Mouse (Mus musculus) activated CD4-positive, CD25-positive, alpha-beta regulatory T cell, adult 4 months (primary cell): ENCODE measurements around the gene Scn10a. TPM values are rescaled to one million over a fixed set of nuclear protein-coding genes. Genes with fewer than 3 reads are reported as not detected.

Experiments used
- ATAC-seq: one replicate; pipeline ENCODE4 v1.8.0; 2017
- polyA plus RNA-seq, 2 experiments: library from polyadenylated mRNA; unstranded; fragments of 100-300 nt; shearing (Covaris generic); gene quantifications; one replicate each; pipeline ENCODE4 v1.2.1; 2017

The Scn10a gene
- polyA plus RNA-seq, 2 experiments from 2014 or later, result not detected

DNA sequence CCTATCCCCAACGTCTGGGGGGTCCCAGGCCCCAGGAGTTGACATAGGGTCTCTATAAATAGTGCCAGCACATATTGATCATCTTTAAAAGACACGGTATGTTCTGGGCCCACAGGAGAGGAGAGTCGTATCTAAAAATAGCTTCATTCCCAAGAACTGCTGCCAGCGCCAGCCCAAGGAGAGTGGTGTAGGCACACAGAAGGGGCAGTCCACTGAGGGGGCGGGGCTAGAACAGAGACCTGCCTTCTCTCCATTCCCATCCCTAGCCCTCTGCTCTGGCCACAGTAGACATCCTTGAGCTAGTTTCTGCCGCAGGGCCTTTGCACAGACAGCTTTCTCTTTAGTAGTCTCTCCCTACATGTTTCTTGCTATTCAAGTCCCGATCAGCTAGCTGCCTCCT, 144.8 kb downstream of the Scn10a start:
- ATAC-seq, result no peak

GRCm38 (mm10) chr9:119573009-119573408, 146.1 kb downstream of the Scn10a start:
- no peak for ATAC-seq

DNA sequence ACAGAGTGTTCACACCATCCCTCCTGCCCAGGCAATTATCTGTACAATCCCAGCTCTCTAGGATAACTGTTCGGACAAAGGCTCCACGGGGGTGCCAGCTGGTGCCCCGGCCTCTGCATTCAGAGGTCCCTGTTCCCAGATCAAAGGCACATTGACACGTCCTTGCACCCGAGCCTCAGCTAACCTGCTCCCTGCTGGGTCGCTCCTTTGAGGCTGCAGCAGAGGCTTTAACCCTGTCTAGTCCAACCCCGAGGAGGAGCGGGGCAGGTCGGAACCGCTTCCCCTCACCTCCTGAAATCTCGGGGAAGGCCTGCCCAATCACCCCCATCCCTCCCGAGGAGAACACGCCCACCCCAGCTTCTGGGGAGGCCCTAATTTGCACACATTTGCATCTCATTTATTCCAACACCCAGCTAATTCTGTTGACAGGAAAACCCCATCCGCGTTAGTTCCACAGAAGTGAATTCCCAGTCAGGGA, 147.7 kb downstream of the Scn10a start:
- ATAC-seq, result no peak

DNA sequence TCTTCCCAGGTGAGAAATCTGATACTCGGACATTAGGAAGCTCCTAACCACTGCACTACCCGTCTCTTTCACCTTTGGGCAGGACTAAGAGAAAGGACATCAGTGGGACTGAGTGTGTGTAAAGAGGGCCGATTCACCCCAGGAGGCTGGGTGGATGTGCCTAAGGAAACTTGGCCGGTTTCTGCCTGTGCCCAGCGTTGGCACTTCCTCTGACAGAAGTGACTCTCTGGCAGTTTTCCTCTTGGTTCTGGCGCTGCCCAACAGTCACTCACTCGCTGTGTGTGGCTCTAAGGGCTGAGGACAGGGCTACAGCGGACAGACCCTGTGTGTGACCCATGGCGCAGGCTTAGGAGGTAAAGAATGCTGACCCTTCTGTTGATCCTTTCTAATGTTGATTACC, 148.5 kb downstream of the Scn10a start:
- no peak for ATAC-seq

- ATAC-seq, result no peak
These were observed 150.4 kb downstream of the Scn10a start for GRCm38 (mm10) chr9:119568732-119569131.

DNA sequence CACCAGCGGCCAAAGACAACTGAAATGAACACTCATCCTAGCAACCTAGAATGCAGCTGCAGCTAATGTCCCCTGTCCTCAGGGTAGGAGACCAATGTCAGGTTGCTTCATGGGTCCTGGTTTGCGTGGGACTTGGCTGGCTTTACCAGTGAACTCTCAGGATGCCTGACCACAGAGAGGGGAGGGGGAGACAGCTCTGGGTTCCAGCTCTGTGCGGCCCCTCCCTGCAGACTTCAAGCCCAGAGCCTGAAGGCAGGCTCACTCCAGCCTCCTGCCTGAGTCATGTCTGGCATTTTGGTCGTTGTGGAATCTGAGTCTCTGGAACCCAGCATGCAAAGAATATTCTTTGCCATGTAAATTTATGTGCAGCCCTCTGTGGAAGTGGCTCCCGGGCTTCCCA, 151.3 kb downstream of the Scn10a start:
- no peak for ATAC-seq

GRCm38 (mm10) chr9:119566214-119566613, 152.9 kb downstream of the Scn10a start:
- ATAC-seq, result no peak

GRCm38 (mm10) chr9:119564803-119565202, 154.3 kb downstream of the Scn10a start:
- ATAC-seq, result no peak

- ATAC-seq, result no peak
These were observed 155.5 kb downstream of the Scn10a start for GRCm38 (mm10) chr9:119563617-119564016.

- no peak for ATAC-seq
These were observed 156.9 kb downstream of the Scn10a start for GRCm38 (mm10) chr9:119562256-119562655.

DNA sequence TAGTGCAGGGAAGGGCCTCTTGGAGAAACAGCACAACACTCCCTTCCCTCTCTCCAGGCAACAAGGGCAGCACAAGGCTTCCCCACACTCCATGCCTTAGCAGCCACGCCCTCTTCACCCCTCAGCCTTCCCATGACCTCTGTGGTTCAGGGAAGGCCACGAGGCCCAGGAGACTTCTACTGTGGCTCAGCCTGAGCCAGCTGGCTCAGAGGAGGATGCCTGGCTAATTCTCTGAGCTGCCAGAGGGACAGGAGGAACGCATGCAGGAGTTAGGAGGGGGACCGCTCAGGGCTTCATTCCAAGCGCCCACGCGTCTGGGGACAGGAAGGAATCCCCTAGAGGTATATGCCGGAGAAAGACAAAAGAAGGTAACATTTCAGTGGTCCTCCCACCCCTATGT, 157.4 kb downstream of the Scn10a start:
- ATAC-seq, result no peak

- no peak for ATAC-seq
These were observed 159.4 kb downstream of the Scn10a start for GRCm38 (mm10) chr9:119559537-119560276.

Other genes starting within 250 kb of the Scn10a start
- gene Scn5a, start 140.3 kb downstream of the Scn10a start, polyA plus RNA-seq, result under 1 TPM in 1 of 2 experiments, not detected in 1; 0.04 TPM
- gene Scn11a, start 106.1 kb upstream of the Scn10a start, polyA plus RNA-seq, result under 1 TPM; 0.57 to 0.78 TPM
- gene Wdr48, start 175.6 kb upstream of the Scn10a start, polyA plus RNA-seq, result 10 to 100 TPM; 34.4 to 34.5 TPM
- 1 to 10 TPM; 3.9 to 4.6 TPM for gene Gorasp1, start 218.2 kb upstream of the Scn10a start, polyA plus RNA-seq
- not detected for gene Ttc21a, start 218.3 kb upstream of the Scn10a start, polyA plus RNA-seq